Mouse (Mus musculus) CH12.LX (cell line): ENCODE data around the gene A530064D06Rik. TPM values are rescaled to one million over a fixed set of nuclear protein-coding genes. Genes with fewer than 3 reads are reported as not detected.

Experiments
- DNase-seq: peaks from one replicate; pipeline ENCODE4 v3.0.0-alpha.2; 2013; ENCODE audit errors: extremely low read depth
- H3K27ac ChIP-seq: 2 replicates; pipeline ENCODE4 v1.5.1; 2012; ENCODE audit warnings: low read depth, mild to moderate bottlenecking, control low read depth, moderate library complexity; ENCODE audit not compliant: insufficient read depth
- H3K27me3 ChIP-seq: replicated peaks from 2 replicates; pipeline ENCODE3; 2012; ENCODE audit warnings: inconsistent platforms
- H3K36me3 ChIP-seq, 2 experiments: replicated peaks in 1 of 2; 2 replicates each; pipeline versions ENCODE3 to v1.6.1; 2012; ENCODE audit warnings: inconsistent platforms in 1 of 2, low read length in 1 of 2, mild to moderate bottlenecking in 1 of 2, mixed read lengths in 1 of 2, moderate library complexity in 1 of 2; ENCODE audit not compliant: control insufficient read depth in 1 of 2, insufficient read depth in 1 of 2
- H3K4me1 ChIP-seq, 2 experiments: 2 replicates each; pipeline ENCODE4 v1.6.1; 2012; ENCODE audit warnings: inconsistent platforms in 1 of 2, moderate library complexity in 1 of 2; ENCODE audit not compliant: insufficient read depth in 2 of 2, control insufficient read depth in 1 of 2
- H3K4me2 ChIP-seq: 2 replicates; pipeline ENCODE4 v1.6.1; 2012; ENCODE audit warnings: low read depth, mild to moderate bottlenecking, control low read depth; ENCODE audit not compliant: poor library complexity, insufficient read depth, severe bottlenecking
- H3K4me3 ChIP-seq, 3 experiments: fragments of 150-350 bp in 1 of 3; sonication (generic) in 1 of 3; replicated peaks in 1 of 3; 2 replicates each; pipeline versions ENCODE3 to v1.5.1; 2011 to 2012; ENCODE audit warnings: low read depth in 2 of 3, low read length in 2 of 3, mild to moderate bottlenecking in 2 of 3, moderate library complexity in 2 of 3, control low read depth in 1 of 3, improper control_type of control experiment in 1 of 3, inconsistent platforms in 1 of 3, mixed read lengths in 1 of 3; ENCODE audit not compliant: poor library complexity in 1 of 3
- H3K79me2 ChIP-seq: replicated peaks from 2 replicates; pipeline ENCODE4 v1.6.1; 2012; ENCODE audit warnings: mild to moderate bottlenecking, moderate library complexity; ENCODE audit not compliant: control insufficient read depth, poor library complexity, insufficient read depth, severe bottlenecking; ENCODE audit errors: extremely low read depth
- H3K9ac ChIP-seq: 2 replicates; pipeline ENCODE4 v1.6.1; 2012; ENCODE audit warnings: low read depth, mild to moderate bottlenecking, control low read depth, moderate library complexity; ENCODE audit not compliant: insufficient read depth
- H3K9me3 ChIP-seq: replicated peaks from 2 replicates; pipeline ENCODE3; 2012; ENCODE audit warnings: low read length, inconsistent platforms, mixed read lengths
- CHD2 ChIP-seq: IDR thresholded peaks from 2 replicates; pipeline ENCODE4 v1.6.1; 2011; ENCODE audit warnings: low read length, improper control_type of control experiment
- CTCF ChIP-seq, 2 experiments: IDR thresholded peaks in 1 of 2; conservative IDR thresholded peaks in 1 of 2; 2 replicates each; pipeline ENCODE4 v1.5.1; 2011 to 2012; ENCODE audit warnings: low read depth in 2 of 2, low read length in 2 of 2, improper control_type of control experiment in 1 of 2, inconsistent platforms in 1 of 2, mild to moderate bottlenecking in 1 of 2, moderate library complexity in 1 of 2
- E2F4 ChIP-seq: IDR thresholded peaks from 2 replicates; pipeline ENCODE4 v1.6.1; 2011; ENCODE audit warnings: low read depth, low read length, improper control_type of control experiment; ENCODE audit not compliant: insufficient replicate concordance
- EP300 ChIP-seq: IDR thresholded peaks from 2 replicates; pipeline ENCODE4 v1.6.1; 2011; ENCODE audit warnings: low read length, improper control_type of control experiment
- ETS1 ChIP-seq: conservative IDR thresholded peaks from 2 replicates; pipeline ENCODE4 v1.6.1; 2012; ENCODE audit warnings: low read depth, mild to moderate bottlenecking, inconsistent platforms, low read length, improper control_type of control experiment, moderate library complexity
- GABPA ChIP-seq: IDR thresholded peaks from 2 replicates; pipeline ENCODE4 v1.6.1; 2012; ENCODE audit warnings: low read depth, low read length, improper control_type of control experiment, inconsistent platforms; ENCODE audit not compliant: insufficient replicate concordance
- IRF4 ChIP-seq: IDR thresholded peaks from 2 replicates; pipeline ENCODE4 v1.6.1; 2014; ENCODE audit warnings: low read depth, mild to moderate bottlenecking, inconsistent platforms, low read length, improper control_type of control experiment
- JUN ChIP-seq: IDR thresholded peaks from 2 replicates; pipeline ENCODE4 v1.6.1; 2011; ENCODE audit warnings: low read depth, mild to moderate bottlenecking, low read length, improper control_type of control experiment, moderate library complexity; ENCODE audit not compliant: insufficient read depth
- MAX ChIP-seq: IDR thresholded peaks from 2 replicates; pipeline ENCODE4 v1.6.1; 2011; ENCODE audit warnings: low read length, improper control_type of control experiment
- MXI1 ChIP-seq: IDR thresholded peaks from 2 replicates; pipeline ENCODE4 v1.6.1; 2011; ENCODE audit warnings: mild to moderate bottlenecking, low read depth, low read length, improper control_type of control experiment
- MYC ChIP-seq: IDR thresholded peaks from 2 replicates; pipeline ENCODE4 v1.6.1; 2011; ENCODE audit warnings: low read depth, mild to moderate bottlenecking, improper control_type of control experiment, low read length
- NRF1 ChIP-seq: IDR thresholded peaks from 2 replicates; pipeline ENCODE4 v1.6.1; 2014; ENCODE audit warnings: low read depth, mild to moderate bottlenecking, inconsistent platforms, low read length, improper control_type of control experiment, moderate library complexity
- RAD21 ChIP-seq: IDR thresholded peaks from 2 replicates; pipeline ENCODE4 v1.6.1; 2011; ENCODE audit warnings: low read depth, mild to moderate bottlenecking, low read length, improper control_type of control experiment, moderate library complexity
- RCOR1 ChIP-seq: conservative IDR thresholded peaks from 2 replicates; pipeline ENCODE4 v1.6.1; 2012; ENCODE audit warnings: low read depth, mild to moderate bottlenecking, inconsistent platforms, low read length, improper control_type of control experiment
- SIN3A ChIP-seq: IDR thresholded peaks from 2 replicates; pipeline ENCODE4 v1.6.1; 2012; ENCODE audit warnings: low read length, improper control_type of control experiment, inconsistent platforms
- SMC3 ChIP-seq: IDR thresholded peaks from 2 replicates; pipeline ENCODE4 v1.6.1; 2011; ENCODE audit warnings: low read depth, low read length, improper control_type of control experiment
- TCF12 ChIP-seq: IDR thresholded peaks from 2 replicates; pipeline ENCODE4 v1.6.1; 2014; ENCODE audit warnings: low read depth, mild to moderate bottlenecking, inconsistent platforms, low read length, improper control_type of control experiment
- ZKSCAN1 ChIP-seq: IDR thresholded peaks from 2 replicates; pipeline ENCODE4 v1.6.1; 2012; ENCODE audit warnings: low read depth, inconsistent platforms, low read length, improper control_type of control experiment, borderline replicate concordance
- ZMIZ1 ChIP-seq: IDR thresholded peaks from 2 replicates; pipeline ENCODE4 v1.6.1; 2012; ENCODE audit warnings: low read depth, mild to moderate bottlenecking, inconsistent platforms, low read length, improper control_type of control experiment
- ZNF384 ChIP-seq: IDR thresholded peaks from 2 replicates; pipeline ENCODE4 v1.6.1; 2012; ENCODE audit warnings: low read depth, low read length, improper control_type of control experiment, inconsistent platforms
- dilution Hi-C: fragments of 300-500 bp; cut with MboI; formaldehyde crosslinking; loops from 2 replicates; pipeline ENCODE4 v1.14.3; 2020; ENCODE audit warnings: low sequenced_read_pairs; ENCODE audit not compliant: extremely low pct_unique_long_range_greater_than_20kb, extremely low pct_ligation_motif_present
- in situ Hi-C: fragments of 300-500 bp; cut with MboI; formaldehyde crosslinking; loops from 3 replicates; pipeline ENCODE4 v1.14.3; 2019; ENCODE audit warnings: low sequenced_read_pairs, low pct_ligation_motif_present, low pct_unique_long_range_greater_than_20kb, mixed read lengths
- polyA plus RNA-seq: library from polyadenylated mRNA; unstranded; fragments of >175 nt; gene quantifications from 2 replicates; pipeline ENCODE4 v1.2.1, GENCODE M21; 2012; ENCODE audit warnings: low read depth; ENCODE audit not compliant: insufficient read length
- total RNA-seq, 2 experiments: library from RNA; depleted of rRNA; stranded (reverse); fragments of 300-350 nt in 1 of 2; fragments of >200 nt in 1 of 2; gene quantifications; 2 replicates each; pipeline ENCODE4 v1.2.3; 2012 to 2014

Gene A530064D06Rik
- total and polyA plus RNA-seq, 3 experiments, result 0.15 to 0.60 TPM; not detected in 1

DNA sequence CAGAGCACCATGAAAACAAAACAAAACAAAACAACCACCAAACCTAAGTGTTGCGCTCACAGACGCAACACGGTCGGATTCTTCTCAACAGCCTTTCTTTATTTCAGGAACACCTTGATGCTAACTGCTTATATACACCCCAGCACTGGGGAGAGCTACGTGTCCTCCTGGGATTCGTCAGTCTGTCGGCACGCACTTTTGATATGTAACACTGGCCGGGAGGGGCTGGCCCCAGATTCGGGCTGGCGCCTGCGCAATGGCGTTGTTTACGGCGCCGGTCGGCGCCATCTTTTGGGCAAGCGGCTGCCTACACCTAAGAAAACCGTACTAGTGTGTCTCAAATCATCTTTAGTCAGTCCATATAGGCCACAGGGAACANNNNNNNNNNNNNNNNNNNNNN, 46.6 kb downstream of the A530064D06Rik start:
- no peak overlapping the region for H3K4me2 ChIP-seq
- H3K27me3 ChIP-seq, result no peaks in the 10 kb centered on the region
- H3K9ac ChIP-seq, result no peak overlapping the region
- peaks cover 11% of the 10 kb centered on the region for H3K9me3 ChIP-seq
- H3K79me2 ChIP-seq, result no peaks in the 10 kb centered on the region
- H3K36me3 ChIP-seq, result no peaks in the 10 kb centered on the region
- in situ Hi-C loops (loop anchor here (25.0 kb wide), 1 partner anchor 167 kb away; the partner anchor contains the start of gene Treml2), dilution Hi-C loops (no loop called here)
- peaks cover 17 to 25% of the 10 kb centered on the region in 2 experiments for H3K4me1 ChIP-seq
- no peak for DNase-seq
- H3K4me3 ChIP-seq, result no peak overlapping the region
- no peak for TF ChIP-seq JUN
- TF ChIP-seq MYC, result no peak
- no peak for TF ChIP-seq SMC3
- no peak for TF ChIP-seq MXI1
- no peak for TF ChIP-seq MAX
- no peak for TF ChIP-seq ZKSCAN1
- no peak for TF ChIP-seq NRF1
- TF ChIP-seq CTCF (conservative IDR thresholded peaks at IDR 0.05 in 1 of 2, IDR thresholded peaks at IDR 0.05 in 1 of 2; ENCODE audit: low read depth in 2 of 2, low read length in 2 of 2), result no peak
- no peak for TF ChIP-seq GABPA
- TF ChIP-seq ETS1, result no peak
- TF ChIP-seq RAD21, result no peak
- no peak for TF ChIP-seq SIN3A
- no peak for TF ChIP-seq E2F4
- no peak for TF ChIP-seq TCF12
- no peak for TF ChIP-seq CHD2
- TF ChIP-seq ZNF384, result no peak
- no peak for TF ChIP-seq ZMIZ1
- H3K27ac ChIP-seq, result no peak overlapping the region

- in situ Hi-C loops (loop anchor here (10.0 to 25.0 kb wide), 2 partner anchors 168 to 215 kb away; partner anchors contain the start of gene Treml2), dilution Hi-C loops (no loop called here)
- Histone ChIP-seq H3K27ac (no peak overlapping the region), H3K4me1 (peaks cover 17 to 25% of the 10 kb centered on the region in 2 experiments), H3K4me2 (no peak overlapping the region), H3K27me3 (no peaks in the 10 kb centered on the region), H3K79me2 (no peaks in the 10 kb centered on the region), H3K36me3 (no peaks in the 10 kb centered on the region), H3K9ac (no peak overlapping the region), H3K4me3 (no peak overlapping the region), H3K9me3 (peaks cover 11% of the 10 kb centered on the region)
- peak; percentile 84 for DNase-seq
- TF ChIP-seq SMC3 (peak; percentile 20; the same call in 1 of the 2 replicates), TCF12 (no peak), IRF4 (0 out of 2 replicates have a peak, but pooled peaks have one; percentile 9), CTCF (conservative IDR thresholded peaks at IDR 0.05 in 1 of 2, IDR thresholded peaks at IDR 0.05 in 1 of 2; ENCODE audit: low read depth in 2 of 2, low read length in 2 of 2) (peak; percentile 80 to 99), RCOR1 (no peak), MAX (no peak), EP300 (no peak), SIN3A (no peak), RAD21 (peak; percentile 46)
Measured at GRCm38 (mm10) chr17:48119656-48120055, 47.4 kb downstream of the A530064D06Rik start.
